Mouse (Mus musculus) monocyte, adult 2 months (primary cell): ENCODE results near the gene Runx1.

Source experiments
- DNase-seq, 2 experiments: peaks; one replicate each; pipeline ENCODE4 v3.0.0; 2022; ENCODE audit warnings: low spot score in 2 of 2, low read depth in 1 of 2

The Runx1 gene

GRCm38 (mm10) chr16:92800845-92801244, 25.1 kb downstream of the Runx1 start:
- peak in 1 of 2 experiments; percentile 37 for DNase-seq

DNA sequence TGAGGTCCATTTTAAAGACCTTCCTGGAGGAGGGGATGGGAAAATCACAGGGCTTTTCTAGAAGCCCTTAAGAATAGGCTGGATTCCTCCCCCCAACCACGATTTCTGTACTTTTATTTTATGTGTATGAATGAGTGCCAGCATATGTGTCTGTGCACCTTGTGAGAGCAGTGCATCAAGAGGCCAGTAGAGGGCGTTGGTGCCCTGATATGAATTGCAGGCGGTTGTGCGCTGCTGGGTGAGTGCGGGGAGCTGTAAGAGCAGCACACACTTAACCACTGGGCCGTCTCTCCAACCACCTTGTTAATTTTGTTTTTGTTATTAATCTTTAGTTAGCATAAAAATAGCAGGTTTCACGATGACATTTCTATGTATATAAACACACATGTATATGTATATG, 26.0 kb downstream of the Runx1 start:
- DNase-seq, result no peak

DNA sequence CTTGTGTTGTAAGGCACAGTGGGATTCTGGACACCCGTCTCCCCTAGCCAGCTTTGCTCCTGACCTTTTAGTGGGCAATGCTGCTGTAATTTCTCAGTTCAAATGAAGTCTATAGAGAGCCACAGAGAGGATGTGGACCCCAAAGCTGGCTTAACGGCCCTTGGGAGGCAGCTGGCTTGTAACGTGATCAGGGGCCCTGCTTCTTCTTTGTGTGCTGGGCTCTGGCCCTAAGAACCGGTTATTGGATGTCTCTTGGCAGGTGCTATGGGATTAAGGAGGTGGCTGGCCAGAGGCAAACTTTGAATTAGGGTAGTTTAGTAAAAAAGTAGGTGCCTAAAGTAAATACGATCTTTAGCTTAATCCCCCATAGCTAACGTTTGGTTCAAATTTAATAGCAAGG, 31.8 kb downstream of the Runx1 start:
- no peak for DNase-seq

DNA sequence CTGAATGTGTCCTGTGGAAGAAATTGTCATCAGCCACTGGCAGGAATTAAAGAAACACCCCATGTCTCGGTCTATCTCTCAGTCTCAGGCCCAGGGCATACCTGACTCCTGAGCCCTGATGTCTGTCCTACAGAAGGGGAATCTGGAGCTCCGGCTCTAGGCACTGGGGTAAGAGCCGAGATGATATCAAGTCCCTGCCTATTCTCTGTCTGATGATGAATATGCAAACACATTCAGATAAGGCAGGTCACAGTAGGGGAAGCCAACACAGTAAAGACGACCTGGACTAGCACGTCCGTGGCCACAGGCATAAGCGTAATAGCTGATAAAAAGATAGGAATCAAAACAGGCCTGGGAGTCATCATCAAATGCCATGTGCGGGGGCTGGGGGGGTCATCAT, 32.2 kb downstream of the Runx1 start:
- DNase-seq, result no peak

GRCm38 (mm10) chr16:92792905-92793304, 33.0 kb downstream of the Runx1 start:
- no peak for DNase-seq

DNA sequence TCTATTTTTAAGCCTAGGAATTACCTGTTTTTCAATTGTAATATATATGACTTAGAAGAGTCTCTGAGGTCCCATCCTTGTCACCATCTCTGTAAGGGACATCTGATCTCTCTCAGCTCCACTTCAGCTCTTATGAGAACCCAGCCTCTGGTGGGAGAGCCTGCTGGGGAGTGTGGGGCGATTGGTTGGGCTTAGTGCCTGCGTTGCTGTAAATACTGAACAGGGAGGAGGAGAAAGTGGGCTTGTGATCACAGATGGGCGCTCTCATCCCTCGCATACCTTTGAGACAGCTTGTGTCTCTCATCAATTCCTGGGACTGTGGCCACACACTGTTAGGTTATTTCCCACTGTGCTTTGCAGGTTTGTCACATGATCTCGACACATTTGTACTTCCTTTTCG, 35.3 kb downstream of the Runx1 start:
- no peak for DNase-seq

- DNase-seq, result no peak
These were observed 36.1 kb downstream of the Runx1 start for GRCm38 (mm10) chr16:92789840-92790239.

GRCm38 (mm10) chr16:92788446-92788845, 37.5 kb downstream of the Runx1 start:
- DNase-seq, result no peak

DNA sequence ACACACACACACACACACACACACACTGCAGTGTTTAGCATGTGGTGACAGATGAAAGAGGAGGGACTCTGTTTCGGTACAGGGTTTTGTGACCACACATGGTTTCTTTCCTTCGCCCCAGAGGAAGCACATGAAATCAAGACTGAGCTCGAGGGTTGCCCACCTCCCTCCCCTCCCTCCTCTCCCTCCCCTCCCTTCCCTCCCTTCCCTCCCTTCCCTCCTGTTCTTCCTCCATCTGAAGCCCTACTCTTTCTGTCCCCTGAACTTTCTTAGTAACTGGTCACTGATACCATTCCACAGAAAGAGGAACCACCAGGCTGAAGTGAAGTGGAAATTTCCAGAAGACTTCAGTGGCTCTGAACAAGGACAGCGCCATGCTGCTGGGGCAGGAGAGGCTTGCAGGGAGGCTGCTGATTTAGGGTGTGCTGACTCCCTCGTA, 39.0 kb downstream of the Runx1 start:
- no peak for DNase-seq

- DNase-seq, result no peak
These were observed 39.6 kb downstream of the Runx1 start for GRCm38 (mm10) chr16:92786276-92786882.

DNA sequence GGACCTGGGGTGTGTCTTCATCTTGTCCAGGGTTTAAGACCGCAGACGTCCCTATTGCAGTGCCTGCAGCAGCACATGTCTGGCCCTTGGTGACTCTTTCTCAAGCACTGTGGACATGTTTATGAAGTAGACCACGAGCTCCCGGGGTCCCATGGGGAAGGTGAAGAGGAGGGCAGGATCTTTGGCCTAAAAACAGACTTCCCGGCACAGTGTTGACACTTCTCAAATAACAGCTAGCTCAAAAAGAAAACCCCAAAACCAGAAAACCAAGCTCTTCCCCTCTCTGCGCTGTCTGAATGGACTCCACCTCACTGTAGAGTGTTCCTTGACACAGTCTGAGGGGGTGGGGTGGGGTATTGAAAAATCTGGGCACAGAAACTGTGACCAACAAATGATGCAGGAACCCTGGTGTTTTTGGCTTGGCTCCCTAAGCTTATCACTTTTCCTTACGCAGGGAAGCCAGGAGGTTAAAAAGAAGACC, 42.3 kb downstream of the Runx1 start:
- DNase-seq, result peak in 1 of 2 experiments; percentile 13

- DNase-seq, result no peak
These were observed 43.5 kb downstream of the Runx1 start for GRCm38 (mm10) chr16:92782408-92782807.

- DNase-seq, result no peak
These were observed 46.0 kb downstream of the Runx1 start for GRCm38 (mm10) chr16:92779896-92780435.

- no peak for DNase-seq
These were observed 46.8 kb downstream of the Runx1 start for GRCm38 (mm10) chr16:92779175-92779574.

DNA sequence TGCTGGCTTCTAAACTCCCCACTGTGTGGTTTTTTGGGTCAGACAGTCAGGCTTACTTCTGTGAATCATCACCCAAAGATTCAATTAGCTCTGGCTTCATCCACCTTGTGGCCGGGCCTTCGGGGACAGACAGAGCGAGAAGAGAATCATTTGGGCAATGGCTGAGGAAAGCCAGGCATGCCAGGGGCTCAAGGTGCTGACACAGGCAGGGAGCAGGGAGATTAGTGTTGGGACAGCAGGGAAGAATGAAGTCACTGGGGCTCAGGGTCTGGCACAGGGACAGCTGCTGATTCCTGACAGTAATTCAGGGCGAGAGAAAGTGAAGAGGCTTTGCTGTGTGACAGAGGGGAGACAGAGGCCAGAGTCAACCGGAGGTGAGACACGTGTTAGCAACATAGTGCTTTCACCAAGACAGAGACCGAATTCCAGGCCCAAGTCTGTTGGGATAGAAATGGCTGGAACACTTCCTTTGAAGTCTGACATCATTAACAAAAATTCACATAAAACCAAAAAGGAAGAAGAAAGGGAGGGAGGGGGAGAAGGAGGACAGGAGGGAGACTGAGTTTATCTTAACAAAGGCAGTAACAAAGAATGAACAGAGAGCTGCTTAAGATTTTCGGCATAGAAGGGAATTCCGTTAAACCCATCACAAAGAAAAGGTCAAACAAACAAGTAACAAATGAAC, 47.7 kb downstream of the Runx1 start:
- no peak for DNase-seq

DNA sequence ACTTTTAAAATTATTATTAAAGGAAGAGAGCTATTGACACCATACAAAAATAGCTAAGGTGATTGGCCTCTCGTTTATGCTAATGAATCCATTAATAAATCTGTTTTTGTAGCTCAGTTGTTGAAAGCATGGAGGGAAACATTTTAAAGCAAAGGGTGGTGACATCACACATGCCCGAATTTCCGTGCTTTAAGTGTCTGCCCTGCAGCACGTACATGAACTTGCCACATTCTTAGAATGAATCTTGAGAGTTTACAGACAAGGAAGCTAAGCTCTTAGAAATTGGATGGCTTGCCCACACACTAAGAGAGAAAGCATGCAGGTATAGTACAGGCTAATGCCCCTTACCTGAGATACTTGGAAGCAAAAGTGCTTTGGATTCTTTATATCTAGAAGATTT, 58.1 kb downstream of the Runx1 start:
- no peak for DNase-seq

DNA sequence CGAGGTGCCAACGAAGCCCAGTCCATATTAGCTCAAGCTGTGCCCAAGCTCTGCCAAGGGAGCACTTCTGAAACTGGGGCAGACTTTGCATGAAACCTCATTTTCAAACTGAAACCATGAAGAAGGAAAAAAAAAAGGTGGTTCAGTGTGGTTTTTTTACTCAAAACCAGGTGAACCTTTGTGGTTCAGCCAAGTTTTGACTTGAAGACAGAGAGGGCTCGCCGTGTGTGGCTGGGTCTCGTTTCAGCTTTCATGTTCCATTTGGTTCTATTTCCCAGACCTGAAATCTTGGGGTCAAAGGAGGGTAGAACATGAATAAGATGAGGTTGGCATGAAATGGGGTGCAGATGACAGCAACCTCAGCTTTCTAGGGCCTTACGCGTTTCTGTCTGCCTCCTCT, 58.5 kb downstream of the Runx1 start:
- DNase-seq, result no peak

DNA sequence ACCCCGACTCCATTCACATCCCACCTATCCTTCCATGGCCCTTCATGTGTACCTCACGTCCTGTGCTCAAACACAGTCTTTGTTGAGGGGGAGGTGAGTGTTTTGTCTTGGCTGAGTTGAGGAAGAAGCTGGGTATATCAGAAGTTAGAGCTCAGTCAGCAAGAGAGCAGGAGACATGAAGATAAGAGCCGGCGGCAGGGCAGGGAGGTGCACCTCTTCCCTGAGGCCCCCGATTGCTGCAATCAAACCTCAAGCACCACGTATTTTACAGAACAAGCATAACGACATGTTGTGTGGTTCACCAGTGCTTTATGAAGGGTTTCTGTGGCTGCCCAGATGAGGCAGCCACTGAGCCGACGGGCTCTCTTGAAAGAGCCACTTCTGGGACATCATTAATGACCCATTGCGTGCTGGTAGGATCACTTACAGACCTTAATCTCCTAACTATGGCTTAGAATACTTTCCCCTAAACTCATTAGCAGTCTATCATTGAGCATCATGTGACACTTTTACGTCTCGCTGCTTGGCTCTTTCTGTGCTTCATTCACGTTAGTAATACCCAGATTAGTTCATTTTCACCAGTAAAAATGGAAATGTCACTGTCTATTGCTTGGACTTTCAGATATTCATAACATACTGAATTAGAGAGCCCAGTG, 61.1 kb downstream of the Runx1 start:
- no peak for DNase-seq

GRCm38 (mm10) chr16:92763666-92764065, 62.3 kb downstream of the Runx1 start:
- DNase-seq, result no peak

- DNase-seq, result no peak
These were observed 63.9 kb downstream of the Runx1 start for GRCm38 (mm10) chr16:92761968-92762521.

DNA sequence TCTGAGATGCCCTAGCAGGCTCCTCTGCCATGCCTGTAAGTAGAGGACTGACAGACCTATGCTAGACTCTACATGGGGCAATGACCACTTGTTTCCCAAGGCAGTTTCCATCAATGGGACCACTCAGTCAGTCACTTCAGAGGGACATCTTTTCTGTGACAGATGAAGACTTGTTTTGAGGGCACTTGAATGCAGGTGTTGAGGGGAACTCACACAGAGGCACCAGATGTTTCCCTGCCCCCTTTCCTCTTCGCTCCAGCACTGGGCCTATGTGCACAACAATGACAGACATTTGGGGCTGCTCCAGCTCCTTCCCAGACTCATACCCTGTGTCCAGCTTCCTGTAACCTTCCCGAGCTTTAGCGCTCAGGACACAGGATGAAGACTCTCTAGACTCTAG, 65.9 kb downstream of the Runx1 start:
- no peak for DNase-seq

GRCm38 (mm10) chr16:92757564-92757963, 68.4 kb downstream of the Runx1 start:
- DNase-seq, result no peak
